Mouse (Mus musculus) cerebellum, postnatal 4 days (tissue): Measurements from ENCODE around the gene Ces2e.
"Not testable (repeated sequence)": the region's sequence is repeated elsewhere in the genome, so short reads cannot be mapped to it uniquely, and the experiment has no call there.

Experiments used
- DNase-seq, 2 experiments: peaks; one replicate each; pipeline ENCODE4 v3.0.0; 2022; ENCODE audit warnings: low spot score in 2 of 2, mixed read lengths in 1 of 2

The Ces2e gene

GRCm38 (mm10) chr8:104925972-104926596 lies at the start of gene Ces2e:
Gene Ces2e, plus strand, starts transcription at chr8:104926260.
- no peak for DNase-seq

GRCm38 (mm10) chr8:104886223-104886926 lies 39.7 kb upstream of the Ces2e start:
- DNase-seq: not testable (repeated sequence)

- DNase-seq: no peak
These were observed 24.3 kb upstream of the Ces2e start for GRCm38 (mm10) chr8:104901746-104902145.

GRCm38 (mm10) chr8:104907111-104907510 lies 18.9 kb upstream of the Ces2e start:
- no peak for DNase-seq

GRCm38 (mm10) chr8:104909021-104909420 lies 17.0 kb upstream of the Ces2e start:
- DNase-seq: peak in 1 of 2 experiments; percentile 72

- peak in 1 of 2 experiments; percentile 10 for DNase-seq
These were observed 16.4 kb upstream of the Ces2e start for GRCm38 (mm10) chr8:104909651-104910050.

- DNase-seq: no peak
These were observed 1.2 kb downstream of the Ces2e start for GRCm38 (mm10) chr8:104927301-104927700.

- no peak for DNase-seq
These were observed 18.6 kb downstream of the Ces2e start for GRCm38 (mm10) chr8:104944665-104945064.

- DNase-seq: no peak
These were observed 21.0 kb downstream of the Ces2e start, which contains the start of gene Ces2f for GRCm38 (mm10) chr8:104947056-104947455. Gene Ces2f, plus strand, starts transcription at chr8:104947356.

- DNase-seq: no peak
These were observed 23.0 kb downstream of the Ces2e start for GRCm38 (mm10) chr8:104949031-104949430.

- no peak for DNase-seq
These were observed 35.5 kb downstream of the Ces2e start, which contains the start of gene Ces2g for GRCm38 (mm10) chr8:104961537-104961961. Gene Ces2g, plus strand, starts transcription at chr8:104961718.

GRCm38 (mm10) chr8:104962229-104962901 lies 36.3 kb downstream of the Ces2e start:
- DNase-seq: no peak

- DNase-seq: no peak
These were observed 37.4 kb downstream of the Ces2e start for GRCm38 (mm10) chr8:104963375-104963894.

- DNase-seq: no peak
These were observed 58.1 kb downstream of the Ces2e start for GRCm38 (mm10) chr8:104984126-104984525.
